Mouse (Mus musculus) heart, embryonic 15.5 days (tissue): ENCODE data around the gene Gm45623. TPM values are rescaled to one million over a fixed set of nuclear protein-coding genes. Genes with fewer than 3 reads are reported as not detected.

Experiments used
- ATAC-seq: fragments of 200-750 bp; cut with Nextera tagmentation; replicated peaks from 2 replicates; pipeline ENCODE4 v1.8.0; 2017; ENCODE audit warnings: low read depth, moderate TSS enrichment; ENCODE audit not compliant: insufficient number of reproducible peaks, insufficient read depth, low FRiP score
- H3K27ac ChIP-seq: fragments of 300-500 bp; sonication (generic); 2 replicates; pipeline ENCODE4 v1.5.1; 2015; ENCODE audit warnings: mild to moderate bottlenecking, inconsistent platforms
- H3K27me3 ChIP-seq: fragments of 300-500 bp; sonication (generic); 2 replicates; pipeline ENCODE4 v1.6.1; 2015; ENCODE audit warnings: inconsistent platforms
- H3K36me3 ChIP-seq: fragments of 300-500 bp; sonication (generic); 2 replicates; pipeline ENCODE4 v1.6.1; 2015; ENCODE audit warnings: mild to moderate bottlenecking, inconsistent platforms
- H3K4me1 ChIP-seq: fragments of 300-500 bp; sonication (generic); replicated peaks from 2 replicates; pipeline ENCODE4 v1.6.1; 2015; ENCODE audit warnings: inconsistent platforms
- H3K4me2 ChIP-seq: fragments of 300-500 bp; sonication (generic); 2 replicates; pipeline ENCODE4 v1.6.1; 2015; ENCODE audit warnings: inconsistent platforms, mild to moderate bottlenecking, moderate library complexity
- H3K4me3 ChIP-seq: fragments of 300-500 bp; sonication (generic); 2 replicates; pipeline ENCODE4 v1.5.1; 2015; ENCODE audit warnings: mild to moderate bottlenecking, inconsistent platforms
- H3K9ac ChIP-seq: fragments of 300-500 bp; sonication (generic); 2 replicates; pipeline ENCODE4 v1.6.1; 2015; ENCODE audit warnings: mild to moderate bottlenecking, inconsistent platforms
- H3K9me3 ChIP-seq: fragments of 300-500 bp; sonication (generic); replicated peaks from 2 replicates; pipeline ENCODE4 v1.6.1; 2016; ENCODE audit warnings: inconsistent platforms
- WGBS: fragments of 180-500 bp; shearing (Covaris S2); methylation state at CpG from one replicate; pipeline ENCODE4 v1.1.7; 2015; ENCODE audit warnings: mixed read lengths; 5-methylcytosine and 5-hydroxymethylcytosine counted together
- polyA plus RNA-seq: library from polyadenylated mRNA; unstranded; fragments of >200 nt; fragmentation: Nextera tagmentation; extraction: Ambion mirVana; gene quantifications from 2 replicates; pipeline ENCODE4 v1.2.1, GENCODE M21; 2015

The Gm45623 gene
- 0.24 TPM in 1 of 2 replicates, not detected in the other for polyA plus RNA-seq

DNA sequence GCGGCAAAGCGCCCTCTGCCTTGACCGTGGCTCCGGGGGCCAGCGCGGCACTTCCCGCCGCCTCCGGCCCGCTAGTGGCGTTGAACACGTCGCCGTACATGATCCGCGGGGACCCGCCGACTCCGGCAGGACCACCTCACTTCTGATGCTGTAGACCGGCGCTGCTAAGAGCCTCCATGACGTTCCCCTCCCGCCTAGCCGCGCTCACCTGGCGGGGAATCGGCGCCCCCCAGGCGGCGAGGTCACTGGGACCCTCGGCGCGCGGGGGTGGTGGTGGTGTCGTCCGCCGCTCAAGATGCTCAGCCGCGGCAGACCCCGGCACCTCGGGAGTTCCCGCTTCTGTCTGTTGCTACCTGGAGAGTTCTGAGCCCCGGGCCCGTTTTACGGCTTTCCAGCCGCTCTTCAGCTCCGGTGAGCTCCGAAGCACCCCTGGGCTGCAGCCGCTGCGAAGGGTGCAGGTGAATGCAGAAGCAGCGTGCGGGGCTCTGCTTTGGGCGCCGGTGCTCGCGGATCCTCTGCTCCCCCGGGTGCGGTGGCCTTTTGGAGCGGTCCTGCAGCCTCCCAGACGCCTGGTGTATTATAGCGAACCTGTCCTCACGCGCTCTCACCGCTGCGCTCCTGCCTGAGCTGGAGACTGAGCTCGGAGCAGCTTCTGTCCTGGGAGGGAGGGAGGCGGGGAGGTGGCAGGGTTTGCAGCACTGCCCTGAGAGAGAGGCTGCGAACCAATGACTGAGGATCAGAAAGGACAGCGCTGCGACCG is at the start of gene Gm45623:
Gm45623 (minus strand) TSS at position 636 of the 760 bp plus-strand sequence.
- under 1% methylated on average over 71 of the region's 71 CpGs for WGBS
- H3K27ac ChIP-seq: no peak within 1 kb of the TSS
- H3K27me3 ChIP-seq: peaks cover 73% of the 10 kb centered on the region
- no peaks in the 10 kb centered on the region for H3K9me3 ChIP-seq
- ATAC-seq: 0 out of 2 replicates have a peak, but pooled peaks have one; percentile 21
- no peaks in the 10 kb centered on the region for H3K36me3 ChIP-seq
- peaks cover 15% of the 10 kb centered on the region for H3K4me1 ChIP-seq
- H3K4me2 ChIP-seq: peak within 1 kb of the TSS; percentile 95
- H3K9ac ChIP-seq: peak within 1 kb of the TSS; percentile 49
- peak within 1 kb of the TSS; percentile 57 for H3K4me3 ChIP-seq

DNA sequence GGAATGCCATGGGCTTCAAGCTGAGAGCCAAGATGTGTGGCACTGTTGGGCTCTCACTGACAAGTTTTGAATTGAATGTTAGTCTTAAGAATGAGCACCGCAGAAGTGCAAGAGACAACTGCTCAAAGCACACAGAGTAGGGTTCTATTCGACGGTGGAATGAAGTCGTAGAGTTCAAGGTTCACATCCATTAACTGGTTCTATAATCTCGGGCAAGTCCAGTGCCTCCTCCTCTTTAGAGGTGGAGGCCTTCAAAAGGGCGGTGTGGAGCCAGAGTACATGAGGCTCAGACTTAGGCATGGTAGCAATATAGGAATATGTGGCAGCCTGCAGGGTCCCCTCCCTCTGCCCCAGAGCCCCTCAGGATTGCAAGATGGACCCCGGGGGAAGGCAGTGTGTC is 43.8 kb upstream of the Gm45623 start:
- no peak overlapping the region for H3K9ac ChIP-seq
- no peak overlapping the region for H3K4me2 ChIP-seq
- ATAC-seq: no peak
- peaks cover 9% of the 10 kb centered on the region for H3K4me1 ChIP-seq
- 82% methylated on average over 7 of the region's 7 CpGs for WGBS
- no peak overlapping the region for H3K27ac ChIP-seq
- 0 out of 2 replicates have a peak, but pooled peaks cover 3% of the 10 kb centered on the region for H3K27me3 ChIP-seq
- no peak overlapping the region for H3K4me3 ChIP-seq
- no peaks in the 10 kb centered on the region for H3K9me3 ChIP-seq
- H3K36me3 ChIP-seq: no peaks in the 10 kb centered on the region

DNA sequence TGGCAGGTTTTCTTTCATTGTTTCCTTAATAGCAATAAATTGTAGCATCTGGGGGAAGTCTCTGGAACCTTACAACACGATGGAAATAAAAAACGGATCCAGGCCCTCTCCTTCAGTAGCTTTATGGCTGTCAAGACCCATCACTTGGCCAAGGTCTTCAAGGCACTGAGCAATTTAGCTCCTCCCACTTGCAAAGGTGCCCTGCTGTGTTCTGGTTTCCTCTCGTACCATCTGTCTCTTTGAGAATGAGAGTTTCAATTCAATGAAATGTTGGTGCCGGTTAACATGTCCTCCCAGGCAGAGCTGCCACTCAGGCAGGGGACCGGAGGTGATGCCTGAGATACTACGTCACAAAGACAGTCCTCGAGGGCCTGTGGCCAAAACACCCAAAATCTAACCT is 41.9 kb upstream of the Gm45623 start:
- Histone ChIP-seq H3K36me3 (no peaks in the 10 kb centered on the region), H3K9me3 (no peaks in the 10 kb centered on the region), H3K9ac (no peak overlapping the region), H3K27ac (no peak overlapping the region), H3K4me2 (no peak overlapping the region), H3K4me3 (no peak overlapping the region), H3K4me1 (peaks cover 9% of the 10 kb centered on the region), H3K27me3 (0 out of 2 replicates have a peak, but pooled peaks cover 7% of the 10 kb centered on the region)
- ATAC-seq: no peak
- WGBS: 85% methylated on average over 7 of the region's 7 CpGs

GRCm38 (mm10) chr13:56794441-56794840 is 40.8 kb upstream of the Gm45623 start:
- no peak overlapping the region for H3K4me2 ChIP-seq
- peaks cover 9% of the 10 kb centered on the region for H3K4me1 ChIP-seq
- H3K27ac ChIP-seq: 0 out of 2 replicates have a peak overlapping the region, but pooled peaks have one; percentile 13
- no peak for ATAC-seq
- H3K4me3 ChIP-seq: no peak overlapping the region
- H3K9me3 ChIP-seq: no peaks in the 10 kb centered on the region
- H3K36me3 ChIP-seq: no peaks in the 10 kb centered on the region
- H3K9ac ChIP-seq: no peak overlapping the region
- H3K27me3 ChIP-seq: 0 out of 2 replicates have a peak, but pooled peaks cover 7% of the 10 kb centered on the region
- WGBS: 64% methylated on average over 7 of the region's 7 CpGs

DNA sequence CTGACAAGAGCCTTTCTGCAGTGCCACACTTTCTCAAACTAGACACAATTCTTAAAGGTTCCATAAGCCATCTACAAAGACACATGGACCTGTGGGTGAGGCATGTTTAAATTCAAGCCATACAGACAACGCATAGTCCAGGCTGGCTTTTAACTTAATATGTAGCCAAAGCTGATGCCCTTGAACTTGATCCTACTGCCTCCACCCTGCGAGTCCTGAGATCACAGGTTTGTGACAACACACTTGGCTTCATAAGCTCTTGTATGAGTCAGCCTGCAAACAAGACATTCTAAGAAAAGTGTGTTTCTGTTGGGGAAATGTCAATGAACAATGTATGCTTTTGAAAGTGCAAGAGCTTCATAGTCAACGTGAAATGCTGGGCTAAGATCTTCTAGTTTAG is 39.2 kb upstream of the Gm45623 start:
- no peak for ATAC-seq
- H3K4me1 ChIP-seq: peaks cover 9% of the 10 kb centered on the region
- H3K4me3 ChIP-seq: no peak overlapping the region
- H3K27ac ChIP-seq: no peak overlapping the region
- H3K36me3 ChIP-seq: no peaks in the 10 kb centered on the region
- H3K9ac ChIP-seq: no peak overlapping the region
- no peaks in the 10 kb centered on the region for H3K9me3 ChIP-seq
- WGBS: 82% methylated on average over 3 of the region's 3 CpGs
- H3K4me2 ChIP-seq: no peak overlapping the region
- H3K27me3 ChIP-seq: 0 out of 2 replicates have a peak, but pooled peaks cover 7% of the 10 kb centered on the region

GRCm38 (mm10) chr13:56790683-56791082 is 37.1 kb upstream of the Gm45623 start:
- ATAC-seq: no peak
- H3K36me3 ChIP-seq: no peaks in the 10 kb centered on the region
- H3K4me2 ChIP-seq: no peak overlapping the region
- no peak overlapping the region for H3K4me3 ChIP-seq
- peaks cover 9% of the 10 kb centered on the region for H3K4me1 ChIP-seq
- WGBS: 91% methylated on average over 3 of the region's 3 CpGs
- H3K9me3 ChIP-seq: no peaks in the 10 kb centered on the region
- no peak overlapping the region for H3K9ac ChIP-seq
- 0 out of 2 replicates have a peak, but pooled peaks cover 7% of the 10 kb centered on the region for H3K27me3 ChIP-seq
- H3K27ac ChIP-seq: no peak overlapping the region

DNA sequence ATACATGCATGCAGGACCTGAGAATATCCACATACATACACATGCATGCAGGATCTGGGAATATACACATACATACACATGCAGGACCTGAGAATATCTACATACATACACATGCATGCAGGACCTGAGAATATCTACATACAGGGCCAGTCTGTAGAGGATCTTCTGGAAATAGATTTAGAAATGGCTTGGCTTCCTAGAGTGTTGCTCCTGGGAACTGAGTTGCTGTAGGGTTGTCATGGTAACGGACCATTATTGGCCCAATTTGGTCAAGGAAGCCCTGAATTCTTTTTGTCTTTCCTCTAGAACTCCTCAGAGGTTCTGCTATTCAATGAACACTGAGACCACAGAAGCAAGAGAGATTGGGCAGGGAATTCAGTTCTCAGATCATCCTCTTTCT is 29.0 kb upstream of the Gm45623 start:
- Histone ChIP-seq H3K9me3 (no peaks in the 10 kb centered on the region), H3K9ac (no peak overlapping the region), H3K4me1 (peaks cover 14% of the 10 kb centered on the region), H3K27me3 (no peaks in the 10 kb centered on the region), H3K4me3 (no peak overlapping the region), H3K36me3 (no peaks in the 10 kb centered on the region), H3K27ac (no peak overlapping the region), H3K4me2 (no peak overlapping the region)
- WGBS: 74% methylated on average over 1 of the region's 1 CpGs
- no peak for ATAC-seq

- Histone ChIP-seq H3K36me3 (no peaks in the 10 kb centered on the region), H3K9ac (no peak overlapping the region), H3K9me3 (no peaks in the 10 kb centered on the region), H3K27ac (no peak overlapping the region), H3K4me1 (peaks cover 23% of the 10 kb centered on the region), H3K27me3 (no peaks in the 10 kb centered on the region), H3K4me2 (no peak overlapping the region), H3K4me3 (no peak overlapping the region)
- WGBS: 93% methylated on average over 3 of the region's 3 CpGs
- ATAC-seq: no peak
Measured at GRCm38 (mm10) chr13:56781697-56782096, 28.1 kb upstream of the Gm45623 start.

- H3K27me3 ChIP-seq: no peaks in the 10 kb centered on the region
- peaks cover 29% of the 10 kb centered on the region for H3K4me1 ChIP-seq
- no peak overlapping the region for H3K4me2 ChIP-seq
- 46% methylated on average over 13 of the region's 13 CpGs for WGBS
- H3K9me3 ChIP-seq: no peaks in the 10 kb centered on the region
- ATAC-seq: no peak
- H3K27ac ChIP-seq: no peak overlapping the region
- H3K4me3 ChIP-seq: no peak overlapping the region
- no peaks in the 10 kb centered on the region for H3K36me3 ChIP-seq
- H3K9ac ChIP-seq: no peak overlapping the region
Measured at GRCm38 (mm10) chr13:56780746-56781469, 27.3 kb upstream of the Gm45623 start.

- Histone ChIP-seq H3K27me3 (no peaks in the 10 kb centered on the region), H3K4me3 (no peak overlapping the region), H3K9ac (no peak overlapping the region), H3K4me2 (no peak overlapping the region), H3K9me3 (no peaks in the 10 kb centered on the region), H3K4me1 (peaks cover 24% of the 10 kb centered on the region), H3K27ac (no peak overlapping the region), H3K36me3 (no peaks in the 10 kb centered on the region)
- no peak for ATAC-seq
- 52% methylated on average over 5 of the region's 5 CpGs for WGBS
Measured at GRCm38 (mm10) chr13:56774304-56774703, 20.7 kb upstream of the Gm45623 start.

DNA sequence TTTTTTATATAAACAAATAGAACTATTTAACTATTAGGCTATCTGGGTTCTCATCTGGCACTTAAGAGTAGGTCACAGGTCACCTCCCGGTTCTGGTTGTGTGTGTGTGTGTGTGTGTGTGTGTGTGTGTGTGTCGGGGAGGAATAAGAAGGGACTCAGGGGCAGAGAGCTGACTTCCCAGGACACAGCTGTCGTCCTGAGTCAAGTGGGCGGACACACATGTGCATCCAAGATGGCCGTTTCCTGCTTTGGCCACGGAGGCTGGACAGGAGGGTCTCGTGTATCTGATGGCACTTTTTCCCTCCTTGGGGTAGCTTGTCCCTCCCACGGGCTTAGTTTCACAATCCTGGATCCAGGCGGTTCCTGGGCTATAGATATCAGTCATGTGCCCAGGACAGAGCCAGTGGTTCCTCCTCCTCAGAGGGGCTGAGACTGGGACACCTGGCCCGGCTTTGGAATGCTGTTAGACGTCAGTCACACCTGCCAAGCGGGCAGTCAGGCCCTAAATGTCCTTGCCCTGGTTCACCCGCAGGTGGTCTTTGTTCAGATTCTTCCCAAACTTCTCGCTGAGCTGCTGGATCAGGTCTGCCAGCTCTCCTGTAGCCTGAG is 19.7 kb upstream of the Gm45623 start:
- Histone ChIP-seq H3K27ac (no peak overlapping the region), H3K9ac (no peak overlapping the region), H3K27me3 (0 out of 2 replicates have a peak, but pooled peaks cover 2% of the 10 kb centered on the region), H3K9me3 (no peaks in the 10 kb centered on the region), H3K36me3 (no peaks in the 10 kb centered on the region), H3K4me1 (peaks cover 19% of the 10 kb centered on the region), H3K4me3 (no peak overlapping the region), H3K4me2 (no peak overlapping the region)
- 51% methylated on average over 14 of the region's 14 CpGs for WGBS
- no peak for ATAC-seq
